Mouse (Mus musculus) granulocyte monocyte progenitor cell, adult 5-6 weeks (primary cell): ENCODE measurements around the gene Ch25h. TPM values are rescaled to one million over a fixed set of nuclear protein-coding genes. Genes with fewer than 3 reads are reported as not detected.

Experiments
- ATAC-seq: replicated peaks from 2 replicates; pipeline ENCODE4 v1.8.0; 2016; ENCODE audit warnings: mild to moderate bottlenecking, moderate TSS enrichment, inconsistent platforms; ENCODE audit not compliant: poor library complexity, severe bottlenecking
- total RNA-seq, 2 experiments: library from RNA; stranded (forward) in 1 of 2; stranded (reverse) in 1 of 2; fragments of 200-712, 200-1000 nt in 1 of 2; fragments of >200 nt in 1 of 2; fragmentation: Nextera tagmentation in 1 of 2; gene quantifications; 2 replicates each; pipeline ENCODE4 v1.2.3; 2014 to 2017

Gene Ch25h
- total RNA-seq (2014; fragmentation: Nextera tagmentation) (not detected in 2 replicates), total RNA-seq (2017) (not detected in 2 replicates)

- peak; percentile 41 for ATAC-seq
Measured at GRCm38 (mm10) chr19:34474991-34475971, at the start of gene Ch25h. Gene Ch25h, minus strand, starts transcription at chr19:34475164.

GRCm38 (mm10) chr19:34524646-34525045, 49.7 kb upstream of the Ch25h start:
- ATAC-seq = no peak

- ATAC-seq = no peak
Measured at GRCm38 (mm10) chr19:34523106-34523725, 48.3 kb upstream of the Ch25h start.

- peak; percentile 25; the same call in 1 of the 2 replicates for ATAC-seq
Measured at GRCm38 (mm10) chr19:34521978-34522377, 47.0 kb upstream of the Ch25h start.

GRCm38 (mm10) chr19:34521361-34521760, 46.4 kb upstream of the Ch25h start:
- peak; percentile 69 for ATAC-seq

GRCm38 (mm10) chr19:34520051-34520450, 45.1 kb upstream of the Ch25h start:
- no peak for ATAC-seq

- ATAC-seq = no peak
Measured at GRCm38 (mm10) chr19:34519646-34520045, 44.7 kb upstream of the Ch25h start.

- no peak for ATAC-seq
Measured at GRCm38 (mm10) chr19:34518786-34519185, 43.8 kb upstream of the Ch25h start.

- no peak for ATAC-seq
Measured at GRCm38 (mm10) chr19:34517812-34518594, 43.0 kb upstream of the Ch25h start.

- no peak for ATAC-seq
Measured at GRCm38 (mm10) chr19:34517197-34517596, 42.2 kb upstream of the Ch25h start.

GRCm38 (mm10) chr19:34516346-34516745, 41.4 kb upstream of the Ch25h start:
- ATAC-seq = no peak

- peak; percentile 82 for ATAC-seq
Measured at GRCm38 (mm10) chr19:34515681-34516080, 40.7 kb upstream of the Ch25h start.

GRCm38 (mm10) chr19:34511528-34511927, 36.6 kb upstream of the Ch25h start:
- ATAC-seq = no peak

GRCm38 (mm10) chr19:34510717-34511116, 35.8 kb upstream of the Ch25h start:
- no peak for ATAC-seq

GRCm38 (mm10) chr19:34505161-34505721, 30.3 kb upstream of the Ch25h start:
- ATAC-seq = no peak

- peak; percentile 97 for ATAC-seq
Measured at GRCm38 (mm10) chr19:34500763-34501162, 25.8 kb upstream of the Ch25h start.

- no peak for ATAC-seq
Measured at GRCm38 (mm10) chr19:34496353-34496752, 21.4 kb upstream of the Ch25h start.

GRCm38 (mm10) chr19:34493859-34494258, 18.9 kb upstream of the Ch25h start:
- no peak for ATAC-seq

GRCm38 (mm10) chr19:34483547-34483946, 8.6 kb upstream of the Ch25h start:
- ATAC-seq = peak; percentile 44; the same call in 1 of the 2 replicates
